ENCODE assay signal across 19 mouse cellular contexts in the genomic region with DNA sequence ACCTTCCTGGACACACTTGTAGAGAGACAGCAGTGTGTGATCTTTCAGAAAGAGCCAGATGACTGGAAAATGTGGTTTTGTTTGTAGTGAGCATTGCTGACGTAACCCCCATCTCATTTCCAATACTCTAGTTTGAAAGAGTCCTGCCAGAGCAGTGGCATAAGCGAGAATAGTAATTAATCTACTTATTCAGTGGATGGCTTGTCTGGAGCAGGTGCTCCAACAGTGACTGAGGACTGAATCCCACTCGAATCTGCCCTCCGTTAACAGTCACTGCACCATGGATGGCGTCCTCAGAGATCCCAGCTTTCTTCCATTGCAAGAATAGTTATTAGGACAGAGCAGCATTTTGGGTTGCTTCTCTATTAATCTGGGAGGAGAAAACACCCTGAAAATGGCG. TPM values are rescaled to one million over a fixed set of nuclear protein-coding genes. Genes with fewer than 3 reads are reported as not detected.
A peak's percentile ranks its signal among the peaks of the same experiment; 100 is the strongest.
DNase-seq lines count a peak whose midpoint lies in the region; ATAC-seq and TF ChIP-seq lines count a peak whose summit lies in the region.
"Had no signal": no experiment of that assay in that cellular context is flagged by ENCODE, and none has a peak within 500 bp of the region (broad histone marks: within the 10 kb centered on the region; RNA-seq: fewer than 3 reads in every experiment).

No protein-coding gene starts in this region.

- no peak overlapping the region for H3K27ac ChIP-seq in midbrain, embryonic 11.5 days (ENCODE audit: low read depth, low read length)
- H3K27ac ChIP-seq in midbrain, embryonic 16.5 days (ENCODE audit: low read length), result no peak overlapping the region
- H3K27ac ChIP-seq in forebrain, embryonic 15.5 days (replicated peaks), result no peak overlapping the region; the same call in 1 of the 2 replicates
- no peak overlapping the region for H3K27ac ChIP-seq in midbrain, embryonic 14.5 days (replicated peaks; ENCODE audit: low read depth, low read length)
- H3K27ac ChIP-seq: embryonic facial prominence, embryonic 10.5 days; heart, embryonic 13.5 days; hindbrain, embryonic 12.5 days; intestine, embryonic 15.5 days had no signal

- H3K27me3 ChIP-seq in midbrain, embryonic 11.5 days (ENCODE audit: control insufficient read depth, insufficient read depth, low read length), result no peaks in the 10 kb centered on the region
- H3K27me3 ChIP-seq in midbrain, embryonic 16.5 days (ENCODE audit: control insufficient read depth, insufficient read depth, low read depth, low read length), result no peaks in the 10 kb centered on the region
- no peaks in the 10 kb centered on the region for H3K27me3 ChIP-seq in forebrain, embryonic 15.5 days
- no peaks in the 10 kb centered on the region for H3K27me3 ChIP-seq in midbrain, embryonic 14.5 days (ENCODE audit: control insufficient read depth, insufficient read depth, low read length)
- H3K27me3 ChIP-seq: heart, embryonic 13.5 days; hindbrain, embryonic 12.5 days; intestine, embryonic 15.5 days had no signal

- no peak for TF ChIP-seq POLR2A in brain, embryonic 14.5 days (IDR thresholded peaks at IDR 0.05; ENCODE audit: borderline replicate concordance, extremely low read depth, insufficient read depth, insufficient read length, poor library complexity, severe bottlenecking)

- intact Hi-C loops in gastrocnemius, postnatal 14 days (cut with DNase I; ENCODE audit: low total_unique reads), result no loop called here

- no peaks in the 10 kb centered on the region for H3K4me1 ChIP-seq in midbrain, embryonic 11.5 days (ENCODE audit: control insufficient read depth, insufficient read depth, low read length)
- H3K4me1 ChIP-seq in midbrain, embryonic 16.5 days (ENCODE audit: control insufficient read depth, insufficient read depth, low read length), result no peaks in the 10 kb centered on the region; the same call in 1 of the 2 replicates
- no peaks in the 10 kb centered on the region for H3K4me1 ChIP-seq in forebrain, embryonic 15.5 days
- H3K4me1 ChIP-seq in midbrain, embryonic 14.5 days (ENCODE audit: control insufficient read depth, insufficient read depth, low read length), result no peaks in the 10 kb centered on the region
- H3K4me1 ChIP-seq: embryonic facial prominence, embryonic 10.5 days; hindbrain, embryonic 12.5 days; intestine, embryonic 15.5 days had no signal

- no peak overlapping the region for H3K4me3 ChIP-seq in midbrain, embryonic 11.5 days (ENCODE audit: low read depth, low read length)
- H3K4me3 ChIP-seq in midbrain, embryonic 16.5 days (ENCODE audit: low read depth, low read length), result no peak overlapping the region
- no peak overlapping the region for H3K4me3 ChIP-seq in forebrain, embryonic 15.5 days
- no peak overlapping the region for H3K4me3 ChIP-seq in midbrain, embryonic 14.5 days (replicated peaks; ENCODE audit: low read depth, low read length)
- H3K4me3 ChIP-seq: embryonic facial prominence, embryonic 10.5 days; heart, embryonic 13.5 days; hindbrain, embryonic 12.5 days; intestine, embryonic 15.5 days had no signal

- no peak for TF ChIP-seq CTCF in brain, embryonic 14.5 days (IDR thresholded peaks at IDR 0.05; ENCODE audit: borderline replicate concordance, extremely low read depth, insufficient read depth, insufficient read length)

- H3K4me2 ChIP-seq in midbrain, embryonic 11.5 days, result no peak overlapping the region
- no peak overlapping the region for H3K4me2 ChIP-seq in midbrain, embryonic 16.5 days (ENCODE audit: low read length)
- no peak overlapping the region for H3K4me2 ChIP-seq in forebrain, embryonic 15.5 days (replicated peaks)
- H3K4me2 ChIP-seq in midbrain, embryonic 14.5 days (ENCODE audit: low read length), result no peak overlapping the region
- H3K4me2 ChIP-seq: heart, embryonic 13.5 days; hindbrain, embryonic 12.5 days; intestine, embryonic 15.5 days had no signal

- ATAC-seq in midbrain, embryonic 11.5 days (ENCODE audit: low FRiP score), result peak; percentile 40; the same call in 1 of the 2 replicates
- no peak for ATAC-seq in midbrain, embryonic 16.5 days
- ATAC-seq in forebrain, embryonic 15.5 days (replicated peaks), result peak; percentile 84
- no peak for ATAC-seq in midbrain, embryonic 14.5 days (ENCODE audit: low FRiP score, low TSS enrichment)
- ATAC-seq: intestine, embryonic 15.5 days had no signal

- no peaks in the 10 kb centered on the region for H3K9me3 ChIP-seq in midbrain, embryonic 11.5 days (ENCODE audit: control insufficient read depth, low read length)
- no peaks in the 10 kb centered on the region for H3K9me3 ChIP-seq in midbrain, embryonic 16.5 days (replicated peaks; ENCODE audit: control insufficient read depth, low read length, poor library complexity, severe bottlenecking)
- no peaks in the 10 kb centered on the region for H3K9me3 ChIP-seq in forebrain, embryonic 15.5 days
- no peaks in the 10 kb centered on the region for H3K9me3 ChIP-seq in midbrain, embryonic 14.5 days (ENCODE audit: control insufficient read depth, low read length)
- H3K9me3 ChIP-seq: embryonic facial prominence, embryonic 10.5 days; G1E; heart, embryonic 13.5 days; hindbrain, embryonic 12.5 days; intestine, embryonic 15.5 days had no signal

- no peak overlapping the region for H3K9ac ChIP-seq in midbrain, embryonic 11.5 days (ENCODE audit: low read length)
- H3K9ac ChIP-seq in midbrain, embryonic 16.5 days (ENCODE audit: low read depth, low read length), result no peak overlapping the region
- H3K9ac ChIP-seq in forebrain, embryonic 15.5 days (replicated peaks), result no peak overlapping the region
- H3K9ac ChIP-seq in midbrain, embryonic 14.5 days (replicated peaks; ENCODE audit: low read length), result no peak overlapping the region
- H3K9ac ChIP-seq: heart, embryonic 13.5 days; hindbrain, embryonic 12.5 days; intestine, embryonic 15.5 days had no signal

- no peaks in the 10 kb centered on the region for H3K36me3 ChIP-seq in midbrain, embryonic 11.5 days (ENCODE audit: control insufficient read depth, insufficient read depth, low read length)
- H3K36me3 ChIP-seq in midbrain, embryonic 16.5 days (ENCODE audit: control insufficient read depth, insufficient read depth, low read length), result no peaks in the 10 kb centered on the region
- no peaks in the 10 kb centered on the region for H3K36me3 ChIP-seq in forebrain, embryonic 15.5 days
- no peaks in the 10 kb centered on the region for H3K36me3 ChIP-seq in midbrain, embryonic 14.5 days (ENCODE audit: control insufficient read depth, insufficient read depth, low read length)
- H3K36me3 ChIP-seq: embryonic facial prominence, embryonic 10.5 days; G1E; heart, embryonic 13.5 days; hindbrain, embryonic 12.5 days; intestine, embryonic 15.5 days had no signal

- WGBS in midbrain, embryonic 11.5 days, result 74% methylated on average over 6 of the region's 6 CpGs
- 45% methylated on average over 6 of the region's 6 CpGs for WGBS in midbrain, embryonic 16.5 days
- 43% methylated on average over 6 of the region's 6 CpGs for WGBS in forebrain, embryonic 15.5 days
- 53% methylated on average over 6 of the region's 6 CpGs for WGBS in midbrain, embryonic 14.5 days

- no peak for DNase-seq in midbrain, embryonic 11.5 days (ENCODE audit: low spot score, missing footprints)
- DNase-seq in brain, embryonic 14.5 days (ENCODE audit: low read depth), result peak; percentile 73
- peak; percentile 9 for DNase-seq in midbrain, embryonic 14.5 days
- DNase-seq in gastrocnemius, postnatal 14 days, result no peak
- DNase-seq in ovary, postnatal 14 days (ENCODE audit: low spot score), result no peak
- DNase-seq in kidney, postnatal 4 days, result no peak
- DNase-seq: adrenal gland, postnatal 10 days; cerebellum, adult 18-20 months; cerebellum, adult 9-11 months; gastrocnemius, postnatal 36 days; heart, adult 11 months; heart, postnatal 36 days had no signal

RNA-seq across cellular contexts. Expression of gene Slc1a3, which starts 45.9 kb away (rescaled TPM):
- 33.5 and 39.5 TPM in 2 replicates for polyA plus RNA-seq in midbrain, embryonic 11.5 days (2014; fragmentation: Nextera tagmentation; extraction: Ambion mirVana)
- polyA plus RNA-seq in midbrain, embryonic 16.5 days (2015; fragmentation: Nextera tagmentation; extraction: Ambion mirVana), result 106 and 142 TPM in 2 replicates
- 69.7 and 101 TPM in 2 replicates for polyA plus RNA-seq in brain, embryonic 14.5 days (2012; rRNA removed)
- polyA plus RNA-seq in forebrain, embryonic 15.5 days (2015; fragmentation: Nextera tagmentation; extraction: Ambion mirVana), result 116 and 123 TPM in 2 replicates
- 117 and 138 TPM in 2 replicates for polyA plus RNA-seq in midbrain, embryonic 14.5 days (2014; fragmentation: Nextera tagmentation; extraction: Ambion mirVana)
- 1 to 10 TPM; 1.6 to 2.6 TPM for total RNA-seq in gastrocnemius, postnatal 14 days (2021)
- polyA plus RNA-seq: G1E had no signal

Comparison
In these comparisons a context has a peak if more than half of its experiments do, and no peak if none do; other contexts are left out.
1. ATAC-seq: peak in midbrain, embryonic 11.5 days (single experiment) and forebrain, embryonic 15.5 days (single experiment); none in midbrain, embryonic 16.5 days (single experiment) and midbrain, embryonic 14.5 days (single experiment).
2. DNase-seq: peak in brain, embryonic 14.5 days (single experiment) and midbrain, embryonic 14.5 days (single experiment); none in midbrain, embryonic 11.5 days (single experiment), gastrocnemius, postnatal 14 days (single experiment), ovary, postnatal 14 days (single experiment) and kidney, postnatal 4 days (0 of 2).